Mouse (Mus musculus): ENCODE measurements around the gene Samd11. TPM values are rescaled to one million over a fixed set of nuclear protein-coding genes. Genes with fewer than 3 reads are reported as not detected.
A peak's percentile ranks its signal among the peaks of the same experiment; 100 is the strongest.

Samd11 gene
- total RNA-seq, 2 experiments from 2014 or later = 110 to 200 TPM

DNA sequence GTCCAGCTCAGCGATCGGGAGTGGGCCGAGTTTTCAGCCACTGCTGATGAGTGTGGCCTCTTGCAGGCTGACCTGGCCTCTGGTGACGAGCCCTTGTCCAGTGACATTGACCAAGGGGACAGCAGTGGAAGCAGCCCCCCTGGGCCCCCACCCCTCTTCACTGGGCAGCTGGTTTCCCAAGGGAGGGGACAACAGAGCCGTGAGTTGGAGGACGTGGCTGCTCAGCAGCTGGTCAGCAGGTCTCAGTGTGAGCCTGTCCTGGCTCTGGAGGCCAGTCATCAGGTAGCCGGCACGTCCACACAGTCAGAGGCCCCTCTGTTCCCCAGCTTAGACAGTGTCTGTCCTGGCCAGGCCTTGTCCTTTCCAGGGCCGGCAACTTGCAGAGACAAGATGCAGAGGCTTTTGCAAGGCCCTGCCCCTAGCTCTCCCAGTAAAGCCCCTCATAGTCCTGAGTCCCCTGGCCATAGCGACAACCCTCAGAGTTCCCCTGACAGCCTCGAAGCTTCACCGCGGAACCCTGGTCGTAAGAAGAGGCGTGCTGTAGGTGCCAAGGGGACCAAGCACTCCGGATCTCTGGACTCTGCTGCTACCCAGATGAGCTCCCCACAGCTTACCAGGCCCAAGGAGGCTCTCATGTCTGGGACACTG, 38.3 kb downstream of the Samd11 start:
- no peak for ATAC-seq (replicated peaks; ENCODE audit: low FRiP score, poor library complexity, severe bottlenecking)

DNA sequence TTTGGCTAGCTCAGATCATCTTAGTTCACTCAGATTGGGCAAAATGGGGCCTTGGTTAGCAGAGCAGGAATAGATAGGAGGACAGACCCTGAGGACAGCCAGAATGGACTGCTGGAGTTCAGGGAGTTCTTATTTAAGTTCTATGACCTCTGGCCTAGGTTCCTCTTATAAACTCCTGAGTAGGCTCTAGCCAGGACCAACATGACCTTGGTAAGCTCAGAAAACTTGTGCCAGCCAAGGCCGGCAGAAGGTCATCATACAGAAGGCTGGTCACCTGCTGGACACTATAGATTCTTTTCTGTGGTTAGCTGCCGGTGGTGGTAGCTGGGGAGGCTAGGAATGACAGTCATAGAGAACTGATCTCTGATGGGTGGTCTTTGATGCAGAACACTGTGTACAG, 39.3 kb downstream of the Samd11 start:
- no peak for ATAC-seq (replicated peaks; ENCODE audit: low FRiP score, poor library complexity, severe bottlenecking)

DNA sequence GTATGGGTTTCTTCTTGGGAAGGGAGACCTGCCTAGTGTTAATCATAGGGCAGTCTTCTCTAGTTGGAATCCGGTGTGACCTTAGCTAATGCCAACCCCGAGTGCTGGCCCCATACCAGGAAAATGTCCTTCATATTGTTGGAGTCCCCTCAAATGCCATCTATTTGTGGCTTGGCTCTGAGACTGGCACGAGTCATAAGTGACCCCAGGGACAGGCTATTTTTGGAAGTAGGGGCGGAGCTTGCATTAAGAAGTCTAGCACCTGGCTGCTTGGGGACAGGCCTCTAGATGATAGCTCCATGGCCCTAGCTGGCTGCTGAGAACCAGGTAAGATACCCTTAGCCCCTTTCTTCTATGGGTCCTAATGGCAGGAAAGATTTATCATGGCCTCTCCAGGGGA, 39.8 kb downstream of the Samd11 start, which contains the start of gene Perm1:
TSS of gene Perm1 (plus strand) at position 220 of the 400 bp plus-strand sequence.
- no peak for ATAC-seq (replicated peaks; ENCODE audit: low FRiP score, poor library complexity, severe bottlenecking)

DNA sequence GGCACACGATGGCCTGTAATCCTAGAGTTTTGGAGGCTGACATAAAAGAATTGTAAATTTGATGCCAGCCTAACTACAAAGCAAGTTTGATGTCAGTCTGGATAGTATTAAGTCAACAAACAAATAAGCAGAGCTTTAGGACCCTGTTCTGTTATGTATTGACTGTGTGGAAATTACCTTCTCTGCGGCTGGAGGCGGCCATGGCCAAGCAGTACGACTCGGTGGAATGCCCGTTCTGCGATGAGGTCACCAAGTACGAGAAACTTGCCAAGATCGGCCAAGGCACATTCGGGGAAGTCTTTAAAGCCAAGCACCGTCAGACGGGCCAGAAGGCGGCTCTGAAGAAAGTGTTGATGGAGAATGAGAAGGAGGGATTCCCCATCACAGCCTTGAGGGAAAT, 42.3 kb downstream of the Samd11 start:
- ATAC-seq (replicated peaks; ENCODE audit: low FRiP score, poor library complexity, severe bottlenecking) = no peak

DNA sequence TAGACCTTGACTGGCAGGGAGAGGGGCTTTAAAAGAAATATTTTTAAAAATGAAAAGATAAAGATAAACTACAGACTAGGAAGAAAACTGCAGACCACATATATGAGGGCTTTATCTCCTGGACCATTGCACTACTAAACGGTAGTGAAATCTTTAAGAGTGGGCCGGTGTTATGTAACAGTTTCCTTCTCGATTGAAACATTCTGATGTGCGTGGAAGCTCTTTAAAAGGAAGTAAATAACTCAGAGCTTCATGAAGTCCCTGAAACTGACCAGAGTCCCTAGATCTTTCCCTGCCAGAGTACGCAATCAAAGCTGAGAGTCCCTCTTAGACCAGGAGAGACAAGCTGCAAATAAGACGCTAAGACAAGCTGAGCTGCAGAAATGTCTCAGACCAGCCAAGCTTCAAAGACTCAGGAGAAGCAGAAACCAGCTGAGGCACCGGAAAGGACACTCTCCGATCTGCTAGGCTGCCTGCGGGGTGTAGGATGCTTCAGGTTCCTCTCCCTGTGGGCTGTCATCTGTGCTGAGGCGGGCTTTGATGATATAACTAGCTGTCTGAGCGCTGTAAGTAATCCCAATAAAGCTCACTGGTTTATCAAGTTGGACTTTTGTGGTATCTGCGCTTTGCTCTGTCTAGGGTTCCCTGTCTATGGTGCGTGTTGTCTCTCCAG, 45.4 kb downstream of the Samd11 start:
- ATAC-seq (replicated peaks; ENCODE audit: low FRiP score, poor library complexity, severe bottlenecking) = no peak

DNA sequence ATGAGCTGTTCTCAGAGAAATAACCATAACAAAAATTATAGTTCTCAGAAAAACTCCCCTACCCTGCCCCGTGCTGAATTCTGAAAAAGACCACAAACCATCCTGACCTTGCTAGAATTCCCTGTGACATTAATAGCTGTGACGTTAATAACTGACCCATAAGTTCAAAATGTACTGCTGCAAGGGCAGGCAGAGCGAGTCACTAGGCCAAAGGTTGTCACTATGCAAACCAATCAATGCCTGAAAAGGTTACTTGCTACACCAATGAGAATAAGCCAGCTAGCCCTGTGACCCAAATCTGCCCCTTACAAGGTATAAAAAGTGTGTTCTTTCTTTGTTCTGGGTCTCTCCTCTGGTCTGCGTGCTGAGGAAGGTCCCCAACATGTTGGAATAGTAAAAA, 46.6 kb downstream of the Samd11 start:
- ATAC-seq (replicated peaks; ENCODE audit: low FRiP score, poor library complexity, severe bottlenecking) = no peak

DNA sequence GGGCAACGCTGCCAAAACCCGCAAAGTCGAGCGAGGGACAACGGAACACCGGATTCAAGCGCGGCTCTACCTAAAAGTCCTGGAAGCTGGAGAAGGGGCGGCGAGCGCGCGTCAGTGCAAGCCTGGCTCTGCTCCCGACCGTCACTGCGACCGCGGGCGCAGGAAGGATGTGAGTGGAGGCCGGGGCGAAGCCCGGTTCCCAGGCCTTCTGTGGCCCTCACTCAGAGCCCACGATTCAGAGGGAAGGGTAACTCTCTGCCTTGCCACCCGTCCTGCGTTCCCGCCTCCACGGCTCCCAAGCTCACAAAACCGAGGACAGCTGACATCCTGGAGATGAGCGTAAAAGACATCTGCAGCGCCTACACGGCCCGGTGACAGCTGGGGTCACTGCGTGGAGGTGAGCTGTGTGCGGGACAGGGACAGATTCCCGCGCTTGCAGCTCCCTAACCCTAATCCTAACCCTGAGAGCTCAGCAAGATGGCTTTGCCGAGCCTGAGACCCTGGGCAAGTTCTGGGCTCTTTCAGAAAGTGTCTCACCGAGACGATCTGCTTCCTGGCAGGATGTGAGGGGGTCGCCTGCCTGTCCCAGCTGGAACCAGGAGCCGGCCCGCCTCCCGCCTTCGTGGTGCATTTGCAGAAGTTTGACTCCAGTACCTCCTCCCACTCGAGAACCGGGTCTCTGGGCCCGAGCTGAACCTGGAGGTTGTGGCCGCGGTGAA, 51.9 kb downstream of the Samd11 start:
- 0 out of 2 replicates have a peak, but pooled peaks have one; percentile 10 for ATAC-seq (replicated peaks; ENCODE audit: low FRiP score, poor library complexity, severe bottlenecking)

DNA sequence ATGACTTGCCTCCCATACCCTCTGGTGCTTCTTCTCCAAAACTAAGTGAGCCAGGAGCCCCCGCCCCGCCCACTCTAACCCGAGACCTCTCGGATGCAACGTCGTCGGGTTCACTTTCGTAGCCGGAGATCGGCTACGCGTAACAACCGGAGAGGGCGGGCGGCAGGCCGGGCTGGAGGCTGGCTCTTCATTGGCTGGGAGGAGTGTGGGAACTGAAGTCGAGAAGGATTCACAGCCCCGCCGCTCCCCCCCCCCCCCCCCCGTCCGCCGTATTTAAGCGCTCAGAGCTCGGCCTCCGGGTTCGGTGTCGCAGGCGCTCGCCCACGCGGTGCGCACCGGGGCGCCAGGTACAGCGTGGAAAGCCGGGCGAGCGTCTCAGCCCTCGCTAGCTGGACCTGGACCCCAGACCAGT, 52.5 kb downstream of the Samd11 start, which contains the start of gene AW011738:
TSS of gene AW011738 (plus strand) at position 304 of the 412 bp plus-strand sequence.
- ATAC-seq (replicated peaks; ENCODE audit: low FRiP score, poor library complexity, severe bottlenecking) = peak; percentile 73

DNA sequence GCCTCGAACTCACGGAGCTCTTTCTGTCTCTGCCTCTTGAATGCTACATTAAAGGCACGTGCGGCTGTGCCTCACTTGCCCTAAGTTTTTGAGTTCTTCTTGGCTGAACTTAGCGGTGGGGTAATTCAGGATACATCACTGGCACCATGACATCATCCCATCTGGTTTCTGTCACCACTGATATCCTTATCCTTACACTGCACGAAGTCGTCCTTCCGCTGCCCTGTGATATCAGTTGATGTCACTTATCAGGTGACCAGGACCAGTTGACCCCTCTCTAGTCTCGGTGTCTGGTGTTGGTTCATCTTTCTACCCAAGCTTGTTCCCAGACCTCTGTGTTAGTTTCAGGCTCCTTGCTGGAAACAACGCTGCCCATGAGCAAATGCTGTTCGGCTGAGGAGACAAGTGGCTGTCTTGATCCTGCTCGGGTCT, 53.0 kb downstream of the Samd11 start:
- peak; percentile 71 for ATAC-seq (replicated peaks; ENCODE audit: low FRiP score, poor library complexity, severe bottlenecking)

DNA sequence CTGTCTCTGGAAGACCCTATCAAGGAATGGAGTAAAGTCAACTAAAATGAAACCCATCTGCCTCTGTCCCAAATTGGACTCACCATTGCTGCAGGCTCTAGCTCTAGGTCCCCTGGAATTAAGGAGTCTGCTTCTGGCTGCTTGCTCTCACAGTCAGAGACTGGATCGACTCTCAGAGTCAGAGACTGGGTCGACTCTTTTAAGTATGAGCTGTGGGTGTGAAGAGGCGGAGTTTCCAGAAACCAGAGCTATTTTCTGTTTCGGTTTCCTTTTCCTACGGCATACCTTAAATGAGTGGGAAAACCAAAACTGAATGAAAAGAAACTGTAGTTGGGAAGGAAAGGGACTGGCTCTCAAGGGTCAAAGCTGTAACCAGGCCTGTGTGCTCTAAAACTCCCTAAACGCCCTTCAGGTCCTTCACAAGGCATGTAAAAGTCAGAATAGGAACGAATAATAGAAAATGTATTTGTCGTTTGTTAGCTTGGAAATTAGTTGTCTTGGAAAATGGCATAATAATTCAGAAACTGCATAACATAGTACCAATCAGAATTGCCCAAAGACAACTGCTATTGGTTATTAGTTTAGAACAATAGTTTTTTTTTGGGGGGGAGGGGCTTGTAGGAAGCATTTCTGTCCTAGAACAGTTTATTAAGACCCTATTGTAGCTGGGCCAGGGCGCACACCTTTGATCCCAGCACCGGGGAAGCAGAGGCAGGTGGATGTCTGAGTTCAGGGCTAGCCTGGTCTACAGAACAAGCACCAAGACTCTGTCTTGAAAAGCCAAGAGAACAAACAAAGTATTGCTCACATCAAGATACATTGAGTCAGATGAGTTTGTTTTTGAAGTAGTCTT, 54.6 kb downstream of the Samd11 start, which contains the start of gene Isg15:
TSS of gene Isg15 (minus strand) at position 196 of the 853 bp plus-strand sequence.
- peak; percentile 13; the same call in 1 of the 2 replicates for ATAC-seq (replicated peaks; ENCODE audit: low FRiP score, poor library complexity, severe bottlenecking)

DNA sequence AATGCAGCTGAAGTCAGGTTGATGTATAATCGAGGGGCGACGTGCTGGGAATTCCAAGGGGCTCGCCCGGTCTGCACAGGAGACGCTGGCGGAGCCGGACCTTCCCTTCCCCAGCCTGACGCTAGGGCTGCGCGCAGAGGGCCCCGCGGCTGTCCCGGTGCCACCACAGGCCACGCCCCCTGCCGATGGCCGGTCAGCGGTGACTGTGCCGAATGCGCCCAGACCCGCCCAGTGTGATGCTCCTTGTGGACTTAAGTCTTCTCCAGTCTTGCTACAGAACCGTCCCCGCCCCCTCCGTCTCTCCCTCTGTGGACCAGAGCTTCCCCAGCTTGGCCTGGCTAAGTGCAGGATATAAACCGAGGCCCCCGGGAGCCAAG, 57.6 kb downstream of the Samd11 start:
- ATAC-seq (replicated peaks; ENCODE audit: low FRiP score, poor library complexity, severe bottlenecking) = peak; percentile 75

DNA sequence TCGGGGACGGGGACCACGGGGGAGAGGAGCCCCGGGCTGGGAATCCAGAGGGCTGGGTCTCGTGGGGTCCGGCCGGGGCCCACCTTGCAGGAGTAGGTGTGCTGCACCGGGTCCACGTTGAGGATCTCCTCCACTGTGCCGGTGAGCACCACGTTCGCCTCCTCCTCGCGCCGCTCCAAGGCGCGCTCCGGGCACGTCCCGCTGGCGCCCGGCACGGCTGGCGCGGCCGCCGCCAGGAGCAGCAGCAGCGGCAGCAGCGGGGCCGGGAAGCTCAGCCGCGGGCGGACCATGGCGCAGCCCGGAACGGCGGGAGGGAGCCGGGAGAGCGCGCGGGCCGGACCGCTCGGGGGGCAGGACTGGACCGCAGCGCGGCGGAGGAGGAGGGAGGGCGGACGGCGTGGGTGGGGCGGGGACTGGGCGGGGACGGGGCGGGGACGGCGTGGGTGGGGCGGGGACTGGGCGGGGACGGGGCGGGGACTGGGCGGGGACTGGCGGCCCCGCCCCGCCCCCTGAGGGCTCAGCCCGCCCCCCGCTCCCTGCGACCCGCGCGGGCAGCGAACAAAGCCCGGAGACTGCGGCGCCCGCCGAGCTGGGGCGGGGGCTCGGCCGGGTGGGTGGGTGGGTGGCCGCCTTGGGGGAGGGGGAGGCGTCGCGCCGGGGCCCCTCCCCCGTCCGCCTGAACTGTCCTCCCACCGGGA, 58.2 kb downstream of the Samd11 start, which contains the start of gene Agrn:
TSS of gene Agrn (minus strand) at position 358 of the 698 bp plus-strand sequence.
- ATAC-seq (replicated peaks; ENCODE audit: low FRiP score, poor library complexity, severe bottlenecking) = peak; percentile 44; the same call in 1 of the 2 replicates

Other genes starting within 250 kb of the Samd11 start
- 5.2 TPM in 1 of 2 replicates, not detected in the other for gene Tnfrsf4, start 241.8 kb downstream of the Samd11 start, total RNA-seq (2015; ENCODE audit: low replicate concordance)
- 5.5 TPM in 1 of 2 replicates, not detected in the other for gene Tnfrsf4, start 241.8 kb downstream of the Samd11 start, total RNA-seq (2017; ENCODE audit: low replicate concordance)
- 16.5 TPM in 1 of 2 replicates, not detected in the other for gene Tnfrsf18, start 229.5 kb downstream of the Samd11 start, total RNA-seq (2015; ENCODE audit: low replicate concordance)
- gene Tnfrsf18, start 229.5 kb downstream of the Samd11 start, total RNA-seq (2017; ENCODE audit: low replicate concordance) = 2.3 and 2.9 TPM in 2 replicates
- gene Ttll10, start 196.2 kb downstream of the Samd11 start, total RNA-seq (2015; ENCODE audit: low replicate concordance) = not detected in 2 replicates
- not detected in 2 replicates for gene Ttll10, start 196.2 kb downstream of the Samd11 start, total RNA-seq (2017; ENCODE audit: low replicate concordance)
- gene 9430015G10Rik, start 145.7 kb downstream of the Samd11 start, total RNA-seq (2015; ENCODE audit: low replicate concordance) = 5.2 and 7.7 TPM in 2 replicates
- gene 9430015G10Rik, start 145.7 kb downstream of the Samd11 start, total RNA-seq (2017; ENCODE audit: low replicate concordance) = 11.6 and 16.0 TPM in 2 replicates
- not detected in 2 replicates for gene Rnf223, start 125.1 kb downstream of the Samd11 start, total RNA-seq (2015; ENCODE audit: low replicate concordance)
- not detected in 2 replicates for gene Rnf223, start 125.1 kb downstream of the Samd11 start, total RNA-seq (2017; ENCODE audit: low replicate concordance)
- gene Agrn, start 58.2 kb downstream of the Samd11 start, total RNA-seq (2015; ENCODE audit: low replicate concordance) = 24.2 and 26.7 TPM in 2 replicates
- 22.9 and 27.7 TPM in 2 replicates for gene Agrn, start 58.2 kb downstream of the Samd11 start, total RNA-seq (2017; ENCODE audit: low replicate concordance)
- 70.9 and 108 TPM in 2 replicates for gene Isg15, start 54.8 kb downstream of the Samd11 start, total RNA-seq (2015; ENCODE audit: low replicate concordance)
- 185 and 281 TPM in 2 replicates for gene Isg15, start 54.8 kb downstream of the Samd11 start, total RNA-seq (2017; ENCODE audit: low replicate concordance)
- gene AW011738, start 52.4 kb downstream of the Samd11 start, total RNA-seq (2015; ENCODE audit: low replicate concordance) = 8.3 and 18.6 TPM in 2 replicates
- 29.9 and 35.8 TPM in 2 replicates for gene AW011738, start 52.4 kb downstream of the Samd11 start, total RNA-seq (2017; ENCODE audit: low replicate concordance)
- gene Perm1, start 39.8 kb downstream of the Samd11 start, total RNA-seq (2015; ENCODE audit: low replicate concordance) = 2.3 and 3.6 TPM in 2 replicates
- gene Perm1, start 39.8 kb downstream of the Samd11 start, total RNA-seq (2017; ENCODE audit: low replicate concordance) = 4.3 and 4.9 TPM in 2 replicates
- gene Plekhn1, start 20.8 kb downstream of the Samd11 start, total RNA-seq (2015; ENCODE audit: low replicate concordance) = 11.0 and 11.1 TPM in 2 replicates
- 9.9 and 12.8 TPM in 2 replicates for gene Plekhn1, start 20.8 kb downstream of the Samd11 start, total RNA-seq (2017; ENCODE audit: low replicate concordance)
- 12.1 and 15.0 TPM in 2 replicates for gene Noc2l, start 19.6 kb downstream of the Samd11 start, total RNA-seq (2015; ENCODE audit: low replicate concordance)
- 24.8 and 28.3 TPM in 2 replicates for gene Noc2l, start 19.6 kb downstream of the Samd11 start, total RNA-seq (2017; ENCODE audit: low replicate concordance)
- not detected in 2 replicates for gene Vmn2r-ps159, start 75.4 kb upstream of the Samd11 start, total RNA-seq (2015; ENCODE audit: low replicate concordance)
- gene Vmn2r-ps159, start 75.4 kb upstream of the Samd11 start, total RNA-seq (2017; ENCODE audit: low replicate concordance) = not detected in 2 replicates

All from erythroblast, adult 5-6 weeks (primary cell).